Mouse (Mus musculus) kidney, adult 9 months (tissue): ENCODE measurements around the gene Dpep2nb.
A peak's percentile ranks its signal among the peaks of the same experiment; 100 is the strongest.
"Not testable (repeated sequence)": the region's sequence is repeated elsewhere in the genome, so short reads cannot be mapped to it uniquely, and the experiment has no call there.

Experiments used
- DNase-seq: peaks from one replicate; pipeline ENCODE4 v3.0.0; 2022

Dpep2nb gene

DNA sequence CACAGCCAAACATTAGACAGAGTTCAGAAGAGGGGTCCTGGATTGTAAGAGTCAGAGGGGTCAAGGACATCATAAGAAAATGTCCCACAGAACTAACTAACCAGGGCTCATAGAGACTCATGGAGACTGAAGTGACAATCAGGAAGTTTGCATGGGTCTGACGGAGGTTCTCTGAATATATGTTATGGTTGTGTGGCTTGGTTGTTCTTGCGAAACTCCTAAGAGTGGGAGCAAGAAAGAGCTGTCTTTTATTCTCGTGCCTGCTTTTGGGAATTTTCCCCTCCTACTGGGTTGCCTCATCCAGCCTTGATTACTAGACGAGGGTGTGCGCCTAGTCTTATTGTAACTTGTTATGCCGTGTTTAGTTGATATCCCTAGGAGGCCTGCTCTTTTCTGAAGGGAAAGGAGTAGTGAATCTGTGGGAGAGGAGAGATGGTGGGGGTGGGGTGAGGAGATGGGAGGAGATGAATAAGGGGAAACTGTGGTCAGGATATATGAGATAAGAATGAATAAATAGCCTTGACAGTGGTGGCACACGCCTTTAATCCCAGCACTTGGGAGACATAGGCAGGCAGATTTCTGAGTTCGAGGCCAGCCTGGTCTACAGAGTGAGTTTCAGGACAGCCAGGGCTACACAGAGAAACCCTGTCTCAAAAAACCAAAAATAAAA is 1.1 kb downstream of the Dpep2nb start:
- no peak for DNase-seq

DNA sequence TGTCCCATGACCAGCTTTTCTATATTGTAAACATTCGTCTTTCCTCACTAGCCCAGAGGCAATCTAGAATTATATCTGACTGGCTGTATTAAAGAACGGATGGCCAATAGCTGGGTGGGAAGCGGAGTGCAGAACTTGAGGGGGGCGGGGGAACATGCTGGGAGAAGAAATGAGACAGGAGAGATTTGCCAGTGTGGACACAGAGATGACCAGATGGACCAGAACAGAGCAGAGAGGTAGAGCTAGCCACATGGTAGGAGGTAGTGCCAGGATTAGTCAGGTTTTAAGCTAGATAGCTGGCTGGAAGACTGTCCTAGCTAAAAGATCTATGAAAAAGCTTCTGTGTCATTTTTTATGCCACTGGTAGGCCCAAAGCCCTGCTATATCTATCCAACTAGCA is 3.9 kb downstream of the Dpep2nb start:
- no peak for DNase-seq

DNA sequence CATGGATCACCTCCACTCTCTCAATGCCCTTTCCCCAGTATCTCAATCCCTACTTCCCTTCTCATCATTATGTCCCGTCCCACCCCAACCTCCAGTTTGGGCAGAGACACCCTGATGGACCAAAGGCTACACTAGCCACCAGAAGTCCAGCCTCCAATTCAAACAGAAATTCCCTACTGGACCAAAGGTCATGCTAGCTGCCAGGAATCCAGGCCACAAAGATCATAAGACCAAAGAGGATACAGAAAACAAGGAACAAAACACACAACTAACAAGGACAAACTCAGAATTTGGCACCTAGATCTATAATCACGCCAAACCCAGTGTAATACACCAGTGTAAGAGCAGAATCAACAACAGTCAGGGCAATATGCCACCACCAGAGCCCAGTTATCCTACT is 6.8 kb downstream of the Dpep2nb start:
- peak; percentile 79 for DNase-seq

DNA sequence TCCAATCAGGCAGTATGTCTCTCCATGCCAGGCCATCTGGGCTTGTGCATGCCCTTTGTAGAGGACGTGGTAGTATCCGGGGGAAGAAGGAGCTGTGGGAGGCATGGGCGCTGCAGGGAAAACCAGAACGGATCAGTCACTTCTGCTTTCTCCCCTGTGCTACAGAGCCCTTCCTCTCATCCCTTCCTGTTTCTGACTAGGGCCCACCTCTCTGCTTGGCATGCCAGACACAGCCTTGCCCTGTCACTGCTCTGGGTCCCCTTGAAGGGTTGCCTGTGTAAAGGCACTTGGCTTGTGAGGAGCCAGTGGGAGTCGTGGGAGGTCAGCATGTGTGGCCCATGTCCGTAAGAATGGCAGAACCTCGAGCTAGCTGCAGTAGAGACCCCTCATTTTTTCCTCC is 9.4 kb downstream of the Dpep2nb start:
- DNase-seq = no peak

DNA sequence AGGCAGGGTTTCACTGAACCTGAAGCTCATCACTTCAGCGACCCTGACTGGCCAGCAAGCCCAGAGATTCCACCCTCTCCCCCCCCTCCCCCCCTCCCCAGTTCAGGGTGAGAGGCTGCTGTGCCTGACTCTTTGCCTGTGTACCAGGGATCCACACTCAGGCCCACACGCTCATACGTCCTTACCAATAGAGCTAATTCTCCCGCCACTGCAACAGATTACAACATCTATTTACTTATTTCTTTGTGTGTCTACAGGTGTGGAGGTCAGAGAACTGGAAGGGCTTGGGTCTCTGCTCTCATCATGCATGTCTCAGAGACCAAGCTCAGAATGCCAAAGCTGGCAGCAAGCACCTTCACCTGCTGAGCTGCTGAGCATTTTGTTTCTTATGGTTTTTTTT is 12.5 kb downstream of the Dpep2nb start:
- no peak for DNase-seq

DNA sequence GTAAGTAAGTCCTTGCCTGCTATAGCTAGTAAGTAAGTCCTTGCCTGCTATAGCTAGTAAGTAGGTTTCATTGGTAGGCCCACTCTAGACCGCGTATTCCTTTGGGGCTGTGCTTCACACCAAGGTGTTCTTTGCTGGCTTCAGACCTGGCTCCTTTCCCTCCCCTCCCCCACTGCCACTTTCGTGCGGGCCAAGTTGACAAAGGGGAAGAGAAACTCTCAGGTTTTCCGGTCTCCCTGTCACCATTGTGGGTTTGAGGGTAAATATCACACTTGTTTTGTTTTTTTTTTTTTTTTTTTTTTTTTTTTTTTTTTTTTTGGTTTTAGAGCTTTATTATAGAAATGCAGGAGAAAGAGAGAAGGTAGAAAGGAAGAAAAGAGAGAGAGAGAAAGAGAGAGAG is 13.3 kb downstream of the Dpep2nb start:
- no peak for DNase-seq

DNA sequence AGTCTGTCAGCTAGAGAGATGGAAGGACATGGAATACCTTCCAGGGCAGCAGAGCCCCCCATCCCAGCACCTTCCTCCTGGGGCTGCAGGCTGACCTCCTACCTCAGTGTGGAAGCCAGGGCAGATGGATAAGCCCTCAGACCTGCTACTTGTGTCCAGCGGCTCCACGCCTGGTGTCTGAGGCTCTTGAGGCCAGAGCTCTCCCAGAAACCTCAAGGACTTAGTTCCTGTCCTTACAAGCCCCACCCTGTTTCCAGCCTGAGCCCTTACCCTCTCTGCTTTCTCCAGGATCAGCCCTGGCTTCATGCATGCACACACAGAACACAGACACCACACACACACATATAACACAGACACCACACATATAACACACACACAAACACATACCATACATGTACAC is 14.2 kb downstream of the Dpep2nb start:
- no peak for DNase-seq

DNA sequence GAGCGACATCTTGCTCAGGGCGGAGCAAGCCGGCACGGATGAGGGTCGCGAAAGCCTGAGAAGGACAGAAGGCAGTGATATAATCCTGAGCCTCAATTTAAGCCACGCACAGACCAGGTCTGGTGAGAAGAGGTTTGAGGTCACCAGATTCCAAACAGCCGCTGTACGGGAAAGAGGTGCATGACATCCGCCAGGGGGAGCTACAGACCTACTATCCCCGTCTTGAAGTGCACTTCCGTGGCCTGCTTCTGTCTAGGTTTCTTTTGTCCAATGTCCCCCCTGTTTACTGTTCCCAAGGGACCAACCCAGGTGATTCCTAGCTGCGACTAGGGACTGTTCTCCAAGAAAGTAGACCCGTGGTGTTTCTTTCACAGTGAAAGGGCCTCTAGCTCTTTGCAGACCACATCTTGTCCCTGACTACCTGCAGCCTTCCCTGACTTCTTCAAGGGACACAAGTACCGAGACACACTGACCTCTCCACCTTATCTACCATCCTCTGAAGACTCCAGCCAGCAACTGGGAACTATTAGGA is 14.9 kb downstream of the Dpep2nb start, which contains the start of gene Dus2:
TSS of gene Dus2 (plus strand) at position 482 of the 532 bp plus-strand sequence.
- peak; percentile 84 for DNase-seq

DNA sequence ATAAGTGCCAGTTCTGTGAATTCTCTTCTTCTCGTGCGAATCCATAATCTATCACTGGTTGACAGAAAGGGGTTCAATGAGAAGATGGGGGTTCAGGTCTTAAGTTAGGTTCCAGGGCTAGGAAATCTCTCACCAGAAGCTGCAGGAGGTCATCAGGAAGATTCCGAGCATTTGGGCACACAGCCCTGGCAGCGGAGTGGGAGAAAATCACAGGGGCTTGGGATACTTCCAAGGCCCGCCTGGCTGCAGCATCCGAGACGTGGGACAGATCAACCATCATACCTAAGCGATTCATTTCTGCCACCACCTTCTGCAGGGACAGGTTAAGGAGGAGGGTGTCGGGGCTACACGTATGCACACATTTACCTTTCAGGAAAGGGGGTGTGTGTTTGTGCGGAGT is 17.2 kb downstream of the Dpep2nb start:
- no peak for DNase-seq

DNA sequence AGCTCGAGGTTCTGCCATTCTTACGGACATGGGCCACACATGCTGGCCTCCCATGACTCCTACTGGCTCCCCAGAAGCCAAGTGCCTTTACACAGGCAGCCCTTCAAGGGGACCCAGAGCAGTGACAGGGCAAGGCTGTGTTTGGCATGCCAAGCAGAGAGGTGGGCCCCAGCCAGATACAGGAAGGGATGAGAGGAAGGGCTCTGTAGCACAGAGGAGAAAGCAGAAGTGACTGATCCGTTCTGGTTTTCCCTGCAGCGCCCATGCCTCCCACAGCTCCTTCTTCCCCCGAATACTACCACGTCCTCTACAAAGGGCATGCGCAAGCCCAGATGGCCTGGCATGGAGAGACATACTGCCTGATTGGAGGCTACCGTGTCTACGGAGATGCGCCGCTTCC is 22.4 kb downstream of the Dpep2nb start:
- not testable (repeated sequence) for DNase-seq

DNA sequence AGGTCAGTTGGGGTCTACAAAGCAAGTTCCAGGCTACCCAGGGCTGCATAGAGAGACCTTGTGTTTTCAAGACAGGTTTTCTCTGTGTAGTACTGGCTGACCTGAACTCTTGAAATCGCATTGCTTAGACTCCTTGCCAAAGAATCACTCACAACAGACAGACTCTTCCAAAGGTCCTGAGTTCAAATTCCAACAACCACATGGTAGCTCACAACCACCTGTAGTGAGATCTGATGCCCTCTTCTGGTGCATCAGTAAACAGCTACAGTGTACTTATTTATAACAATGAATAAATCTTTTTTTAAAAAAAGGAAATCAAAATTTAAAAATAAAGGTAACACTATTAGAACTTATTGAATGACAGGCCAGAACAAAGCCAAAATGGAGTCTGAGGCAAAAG is 24.6 kb downstream of the Dpep2nb start:
- DNase-seq = no peak

DNA sequence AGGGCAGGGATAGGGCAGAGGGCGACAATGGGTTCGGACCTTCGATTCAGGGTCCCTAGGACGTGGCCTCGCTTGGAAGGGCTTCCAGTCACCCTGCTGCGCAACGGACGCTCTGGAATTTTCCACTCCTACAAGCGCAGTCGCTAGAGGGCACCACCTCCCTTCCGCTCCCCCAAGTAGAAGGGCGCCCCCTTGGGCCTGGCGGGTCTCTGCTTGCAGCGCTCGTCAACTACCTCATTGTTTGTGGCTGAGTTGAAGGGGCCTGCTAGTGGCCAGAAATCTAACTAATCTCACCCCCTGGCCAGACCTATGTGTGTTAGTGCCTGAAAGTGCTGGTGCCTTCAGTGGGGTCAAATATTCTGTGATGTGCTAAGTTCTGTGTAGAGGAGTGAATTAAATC is 26.4 kb downstream of the Dpep2nb start, which contains the start of gene Dpep3:
TSS of gene Dpep3 (minus strand) at position 105 of the 400 bp plus-strand sequence.
- DNase-seq = no peak

DNA sequence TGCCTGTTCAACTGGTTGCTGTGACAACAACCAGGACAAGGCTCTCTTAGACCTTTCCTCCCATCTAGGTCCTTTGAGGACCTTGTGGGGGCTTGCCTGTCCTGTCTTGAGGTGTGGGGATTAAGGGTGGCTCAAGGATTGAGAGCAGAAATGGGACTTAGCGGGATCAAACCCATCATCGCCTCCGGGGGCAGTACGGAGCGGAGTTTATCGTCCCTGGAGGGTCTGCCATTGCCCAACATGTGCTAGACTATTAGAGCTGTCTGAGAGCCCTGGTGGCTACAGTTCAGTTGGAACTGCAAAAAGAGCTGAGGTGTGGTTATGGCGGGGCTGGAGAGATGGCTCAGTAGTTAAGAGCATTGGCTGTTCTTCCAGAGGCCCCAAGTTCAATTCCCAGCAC is 30.4 kb downstream of the Dpep2nb start:
- DNase-seq = no peak

DNA sequence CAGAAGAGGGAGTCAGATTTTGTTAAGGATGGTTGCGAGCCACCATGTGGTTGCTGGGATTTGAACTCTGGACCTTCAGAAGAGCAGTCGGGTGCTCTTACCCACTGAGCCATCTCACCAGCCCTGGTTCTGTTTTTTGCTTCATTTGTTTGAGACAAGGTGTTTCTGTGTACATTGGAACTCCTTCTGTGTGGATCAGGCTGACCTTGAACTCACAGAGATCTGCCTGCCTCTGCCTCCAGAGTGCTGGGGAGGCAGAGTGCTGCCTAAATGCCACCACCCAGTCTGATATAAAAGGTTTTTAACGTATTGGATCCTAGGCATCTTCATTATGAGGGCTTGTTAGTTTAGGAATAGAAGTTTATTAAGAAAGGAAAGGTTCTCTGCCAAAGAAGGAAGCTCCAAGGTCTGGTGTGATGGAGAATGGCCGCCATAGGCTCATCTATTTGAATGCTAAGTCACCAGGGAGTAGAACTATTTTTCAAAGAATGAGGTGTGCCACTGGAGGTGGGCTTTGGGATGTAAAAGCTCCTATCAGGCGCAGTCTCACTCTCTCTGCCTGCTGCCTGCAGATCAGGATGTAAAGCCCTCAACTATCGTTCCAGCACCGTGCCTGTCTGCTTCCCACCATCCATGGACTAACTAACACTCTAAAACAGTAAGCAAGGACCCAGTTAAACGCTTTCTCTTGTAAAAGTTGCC is 34.6 kb downstream of the Dpep2nb start:
- no peak for DNase-seq

DNA sequence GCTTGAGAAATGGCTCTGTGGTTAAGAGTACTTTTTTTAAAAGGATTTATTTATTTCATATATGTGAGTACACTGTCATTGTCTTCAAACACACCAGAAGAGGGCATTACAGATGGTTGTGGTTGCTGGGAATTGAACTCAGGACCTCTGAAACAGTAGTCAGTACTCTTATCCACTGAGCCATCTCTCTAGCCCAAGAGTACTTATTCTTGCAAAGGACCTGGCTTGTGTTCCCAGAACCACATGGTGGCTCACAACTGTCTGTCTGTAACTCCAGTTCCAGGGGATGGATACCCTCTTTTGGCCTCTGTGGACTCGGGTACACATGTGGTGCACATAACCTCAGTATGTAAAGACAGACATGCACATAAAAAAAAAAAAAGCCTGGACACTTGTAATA is 36.4 kb downstream of the Dpep2nb start:
- no peak for DNase-seq

DNA sequence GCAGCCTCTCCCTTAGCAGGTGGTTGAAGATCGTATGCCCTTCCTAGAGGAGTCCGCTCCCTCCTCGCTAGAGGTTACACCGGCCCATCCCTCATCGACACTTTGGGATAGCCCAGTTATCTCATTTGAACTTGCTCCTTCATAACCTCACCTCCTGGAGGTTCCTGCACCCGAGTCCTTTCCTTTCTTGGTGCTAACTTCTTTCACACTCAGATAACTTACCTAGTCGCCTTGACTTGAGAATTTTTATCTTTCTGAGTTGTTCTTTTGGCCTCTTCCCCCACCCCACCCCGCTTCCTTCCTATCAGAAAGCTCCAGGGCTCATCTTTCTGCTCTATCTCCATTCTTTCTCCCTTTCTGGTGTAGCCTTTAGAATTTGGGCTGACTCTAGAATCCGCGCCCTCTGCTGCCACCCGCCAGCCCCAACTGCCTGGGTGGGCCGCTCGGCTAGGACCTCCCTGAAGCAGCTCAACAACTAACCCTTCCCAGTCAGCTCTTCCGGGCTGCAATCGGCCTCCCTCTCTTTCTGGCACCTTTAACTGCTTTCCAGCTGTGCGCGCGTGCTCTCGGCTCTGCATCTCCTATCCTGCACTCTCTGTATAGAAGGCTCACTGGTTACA is 39.0 kb downstream of the Dpep2nb start:
- no peak for DNase-seq

DNA sequence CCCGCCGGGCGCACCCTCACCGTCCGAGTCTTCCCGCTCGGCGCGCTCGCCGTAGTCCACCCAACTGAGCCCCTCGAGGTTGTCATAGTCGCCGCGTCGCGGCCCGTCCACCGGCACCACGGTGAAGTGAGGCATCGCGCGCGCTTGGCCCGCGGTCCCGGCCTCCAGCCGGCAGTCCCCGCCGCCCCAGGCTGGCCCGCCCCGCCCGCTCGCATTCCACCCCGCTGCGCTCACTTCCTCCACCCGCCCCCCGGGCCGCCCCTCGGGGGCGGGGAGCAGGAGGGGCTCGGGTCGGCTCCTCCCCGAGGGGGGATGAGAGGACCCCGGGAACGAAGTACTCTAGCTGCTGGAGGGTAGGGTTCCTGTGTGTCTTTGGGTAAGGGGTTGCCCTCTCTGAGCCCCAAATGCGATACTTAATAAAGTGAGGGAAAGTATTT is 39.9 kb downstream of the Dpep2nb start, which contains the start of gene Slc12a4:
TSS of gene Slc12a4 (minus strand) at position 193 of the 437 bp plus-strand sequence.
- DNase-seq = peak; percentile 67

DNA sequence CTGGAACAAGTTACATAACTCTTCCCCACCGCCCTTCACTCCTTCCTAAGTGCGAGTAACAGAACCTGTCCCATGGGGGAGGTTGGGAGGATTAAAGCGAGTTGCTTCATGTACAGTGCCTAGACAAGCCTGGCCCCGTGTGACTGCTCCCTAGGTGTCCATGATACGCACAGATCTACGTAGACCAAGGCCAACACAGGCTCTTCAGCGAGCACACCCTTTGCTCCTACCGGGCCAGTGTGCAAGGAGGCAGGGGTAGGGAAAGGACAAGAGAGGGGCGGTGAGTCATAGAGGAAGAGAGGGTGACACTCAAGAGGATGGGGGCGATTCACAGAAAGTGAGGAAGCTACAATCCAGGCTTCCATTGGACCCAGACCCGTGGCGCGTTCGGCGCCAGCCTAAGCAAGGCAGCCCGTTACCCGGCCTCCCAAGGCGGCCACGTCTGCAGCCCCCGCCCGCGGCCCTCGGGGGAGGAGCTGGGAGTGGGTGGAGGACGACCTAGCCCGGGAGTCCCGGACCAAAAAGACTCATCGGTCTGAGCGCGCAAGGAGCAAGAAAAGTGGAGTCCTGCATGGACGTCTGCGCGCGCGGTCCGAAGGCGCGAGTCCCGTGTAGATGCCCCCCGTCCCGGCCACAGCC is 40.4 kb downstream of the Dpep2nb start:
- peak; percentile 34 for DNase-seq

DNA sequence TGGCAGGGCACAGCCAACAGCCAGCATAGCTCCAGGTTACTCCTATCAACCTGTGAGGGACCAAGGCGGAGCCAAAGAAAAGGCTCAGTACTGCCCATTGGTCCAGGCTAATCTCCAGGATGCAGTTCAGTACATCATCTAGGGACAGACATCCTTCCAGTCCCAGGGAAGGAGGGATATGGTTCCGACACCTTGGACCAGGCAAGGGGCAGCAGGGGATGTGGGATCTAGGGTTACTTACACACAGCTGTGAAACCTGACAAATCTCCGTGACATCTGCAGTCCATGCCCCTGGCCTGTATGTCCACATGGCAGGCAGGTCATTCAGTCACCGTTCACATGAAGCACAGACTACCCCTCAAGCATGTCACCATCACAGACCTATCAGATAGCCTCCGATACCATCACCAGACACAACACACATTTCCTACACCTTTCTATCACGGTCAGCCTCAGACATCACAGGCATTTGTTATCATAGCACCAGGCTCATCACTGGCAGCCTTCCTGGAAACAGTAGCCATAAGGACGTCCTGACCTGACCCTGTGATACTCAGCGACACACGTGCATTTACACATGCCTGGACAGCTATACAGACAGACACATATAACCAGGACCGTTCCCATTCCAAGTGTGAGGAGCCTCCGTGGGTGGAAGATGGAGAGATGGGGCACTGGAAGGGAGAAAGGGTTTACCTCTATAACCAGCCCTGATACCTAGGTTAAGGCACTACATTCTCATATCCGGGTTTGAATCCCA is 41.1 kb downstream of the Dpep2nb start:
- no peak for DNase-seq

DNA sequence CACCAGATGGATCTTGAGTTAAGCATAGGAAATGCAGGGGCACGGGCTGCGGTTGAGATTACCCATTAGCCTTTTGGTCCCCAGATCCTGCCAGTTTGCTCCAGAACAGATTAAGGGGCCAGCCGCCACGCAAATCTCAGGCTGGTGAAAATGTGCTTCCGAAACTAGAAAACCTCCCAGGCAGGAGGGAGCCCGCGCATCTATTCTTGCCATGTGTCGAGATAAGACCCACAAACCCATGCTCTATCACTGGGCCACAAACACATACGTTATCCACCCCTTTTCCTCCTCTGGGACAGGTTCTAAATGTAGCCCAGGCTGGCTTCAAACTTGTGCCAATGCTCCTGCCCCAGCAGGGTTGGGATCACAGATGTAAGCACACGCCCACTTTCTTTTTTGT is 44.2 kb downstream of the Dpep2nb start:
- no peak for DNase-seq

DNA sequence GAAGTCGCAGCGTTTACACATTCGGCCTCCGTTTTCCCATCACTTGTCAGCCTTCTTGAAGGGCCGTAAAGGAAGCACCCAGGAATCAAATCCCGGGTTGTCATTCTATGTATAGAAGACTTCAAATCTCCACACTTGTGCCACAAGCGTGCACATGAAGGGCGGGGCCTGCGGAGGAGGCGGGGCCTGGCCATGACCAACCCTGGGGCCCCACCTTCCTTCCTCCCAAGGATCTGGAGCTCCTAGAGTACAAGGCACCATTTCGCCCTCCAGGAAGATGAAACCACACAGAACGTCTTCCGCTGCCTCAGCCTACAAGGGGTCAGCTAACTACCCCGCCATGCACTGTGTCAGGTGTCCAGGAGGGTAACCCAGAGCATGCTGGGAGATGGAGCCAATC is 44.7 kb downstream of the Dpep2nb start:
- no peak for DNase-seq

DNA sequence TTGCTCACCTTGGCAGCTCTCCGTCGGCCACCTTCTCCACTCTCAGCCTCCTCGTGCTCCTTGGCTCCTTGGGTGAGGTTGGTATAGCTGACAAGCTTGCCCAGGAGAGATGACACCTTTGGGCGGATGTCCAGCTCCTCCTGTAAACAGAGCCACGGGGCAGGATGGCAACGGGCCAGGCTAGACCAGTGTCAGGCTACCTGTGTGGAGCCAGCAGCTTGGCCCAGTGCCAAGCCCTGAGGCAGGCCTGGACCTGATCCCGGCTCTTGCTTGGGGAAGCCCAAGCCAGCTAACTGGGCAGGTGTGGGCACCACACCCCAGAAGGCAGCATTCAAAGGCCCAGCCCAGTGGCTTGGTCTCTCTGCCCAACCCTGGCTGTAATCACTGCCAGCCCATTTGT is 46.4 kb downstream of the Dpep2nb start:
- peak; percentile 82 for DNase-seq
